Mouse (Mus musculus): ENCODE results near the gene D17H6S53E. TPM values are rescaled to one million over a fixed set of nuclear protein-coding genes. Genes with fewer than 3 reads are reported as not detected.

D17H6S53E gene
- polyA plus RNA-seq, 1 experiment from 2014 or later = 16.3 TPM

GRCm38 (mm10) chr17:35172445-35173234 is 46.5 kb downstream of the D17H6S53E start:
- Histone ChIP-seq H3K27ac (ENCODE audit: low read length) (no peak overlapping the region), H3K4me2 (replicated peaks; ENCODE audit: low read depth, low read length) (no peak overlapping the region), H3K4me1 (ENCODE audit: insufficient read depth, low read depth, low read length) (no peaks in the 10 kb centered on the region), H3K9ac (replicated peaks; ENCODE audit: low read depth) (no peak overlapping the region), H3K9me3 (ENCODE audit: low read length) (no peaks in the 10 kb centered on the region), H3K36me3 (ENCODE audit: insufficient read depth, low read length) (no peaks in the 10 kb centered on the region), H3K27me3 (replicated peaks; ENCODE audit: insufficient read depth, low read length) (no peaks in the 10 kb centered on the region), H3K4me3 (ENCODE audit: low read depth, low read length) (no peak overlapping the region)
- ATAC-seq (no peak), DNase-seq (ENCODE audit: low spot score) (no peak)
- 61% methylated on average over 11 of the region's 11 CpGs for WGBS
- no peak for TF ChIP-seq EP300 (IDR thresholded peaks at IDR 0.05)
- TF ChIP-seq CTCF (IDR thresholded peaks at IDR 0.05) = no peak

- TF ChIP-seq CTCF (IDR thresholded peaks at IDR 0.05) = no peak
- no peaks in the 10 kb centered on the region for H3K4me1 ChIP-seq (ENCODE audit: insufficient read depth, low read depth, low read length)
- no peak overlapping the region for H3K27ac ChIP-seq (ENCODE audit: low read length)
- H3K36me3 ChIP-seq (ENCODE audit: insufficient read depth, low read length) = no peaks in the 10 kb centered on the region
- ATAC-seq (no peak), DNase-seq (ENCODE audit: low spot score) (no peak)
- H3K27me3 ChIP-seq (replicated peaks; ENCODE audit: insufficient read depth, low read length) = no peaks in the 10 kb centered on the region
- 49% methylated on average over 3 of the region's 3 CpGs for WGBS
- H3K9ac ChIP-seq (replicated peaks; ENCODE audit: low read depth) = no peak overlapping the region
- no peak overlapping the region for H3K4me2 ChIP-seq (replicated peaks; ENCODE audit: low read depth, low read length)
- H3K9me3 ChIP-seq (ENCODE audit: low read length) = no peaks in the 10 kb centered on the region
- no peak overlapping the region for H3K4me3 ChIP-seq (ENCODE audit: low read depth, low read length)
Observed at GRCm38 (mm10) chr17:35173329-35173728, 47.2 kb downstream of the D17H6S53E start.

- WGBS = 45% methylated on average over 8 of the region's 8 CpGs
- Histone ChIP-seq H3K9ac (replicated peaks; ENCODE audit: low read depth) (no peak overlapping the region), H3K27ac (ENCODE audit: low read length) (no peak overlapping the region)
Observed at GRCm38 (mm10) chr17:35174201-35174977, 48.2 kb downstream of the D17H6S53E start.

DNA sequence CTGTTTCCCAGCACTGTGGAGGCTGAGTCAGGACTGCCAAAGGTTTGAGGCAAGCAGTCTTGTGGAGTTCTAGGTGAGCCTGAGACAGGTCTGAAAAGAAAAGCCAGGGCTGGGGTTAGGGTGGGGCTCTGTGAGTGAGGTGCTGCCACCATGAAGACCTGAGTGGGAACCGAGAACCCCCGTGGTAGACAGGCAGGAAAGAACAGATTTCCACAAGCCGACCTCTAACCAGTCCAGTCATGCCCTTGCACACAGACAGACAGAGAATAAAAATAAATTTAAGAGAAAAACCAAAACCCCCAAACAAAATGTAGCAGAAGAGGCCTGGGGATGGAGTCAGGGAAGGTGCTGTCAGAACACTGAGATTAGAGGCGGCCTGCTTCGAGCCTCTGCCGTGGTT is 49.2 kb downstream of the D17H6S53E start:
- H3K27me3 ChIP-seq (replicated peaks; ENCODE audit: insufficient read depth, low read length) = no peaks in the 10 kb centered on the region
- no peak overlapping the region for H3K27ac ChIP-seq (ENCODE audit: low read length)
- no peak overlapping the region for H3K4me2 ChIP-seq (replicated peaks; ENCODE audit: low read depth, low read length)
- no peaks in the 10 kb centered on the region for H3K36me3 ChIP-seq (ENCODE audit: insufficient read depth, low read length)
- H3K4me3 ChIP-seq (ENCODE audit: low read depth, low read length) = no peak overlapping the region
- ATAC-seq (no peak), DNase-seq (ENCODE audit: low spot score) (no peak)
- no peak overlapping the region for H3K9ac ChIP-seq (replicated peaks; ENCODE audit: low read depth)
- TF ChIP-seq EP300 (IDR thresholded peaks at IDR 0.05) (no peak), CTCF (IDR thresholded peaks at IDR 0.05) (no peak)
- H3K4me1 ChIP-seq (ENCODE audit: insufficient read depth, low read depth, low read length) = no peaks in the 10 kb centered on the region
- no peaks in the 10 kb centered on the region for H3K9me3 ChIP-seq (ENCODE audit: low read length)
- 73% methylated on average over 6 of the region's 6 CpGs for WGBS

More at GRCm38 (mm10) chr17:35174201-35174977, 48.2 kb downstream of the D17H6S53E start:
- TF ChIP-seq EP300 (IDR thresholded peaks at IDR 0.05) = no peak
- no peak for TF ChIP-seq CTCF (IDR thresholded peaks at IDR 0.05)
- Histone ChIP-seq H3K36me3 (ENCODE audit: insufficient read depth, low read length) (no peaks in the 10 kb centered on the region), H3K4me1 (ENCODE audit: insufficient read depth, low read depth, low read length) (no peaks in the 10 kb centered on the region), H3K27me3 (replicated peaks; ENCODE audit: insufficient read depth, low read length) (no peaks in the 10 kb centered on the region), H3K4me3 (ENCODE audit: low read depth, low read length) (no peak overlapping the region), H3K4me2 (replicated peaks; ENCODE audit: low read depth, low read length) (no peak overlapping the region), H3K9me3 (ENCODE audit: low read length) (no peaks in the 10 kb centered on the region)
- no peak for DNase-seq (ENCODE audit: low spot score)
- ATAC-seq = no peak

GRCm38 (mm10) chr17:35175968-35176367 is 49.8 kb downstream of the D17H6S53E start, which contains the start of gene Aif1:
TSS of gene Aif1 (minus strand) at chr17:35176068.
- TF ChIP-seq CTCF (IDR thresholded peaks at IDR 0.05) (no peak), EP300 (IDR thresholded peaks at IDR 0.05) (no peak)
- no peak within 1 kb of the TSS for H3K9ac ChIP-seq (replicated peaks; ENCODE audit: low read depth)
- H3K27me3 ChIP-seq (replicated peaks; ENCODE audit: insufficient read depth, low read length) = no peaks in the 10 kb centered on the region
- no peaks in the 10 kb centered on the region for H3K36me3 ChIP-seq (ENCODE audit: insufficient read depth, low read length)
- no peaks in the 10 kb centered on the region for H3K9me3 ChIP-seq (ENCODE audit: low read length)
- ATAC-seq (no peak), DNase-seq (ENCODE audit: low spot score) (no peak)
- 55% methylated on average over 2 of the region's 2 CpGs for WGBS
- no peak within 1 kb of the TSS for H3K4me2 ChIP-seq (replicated peaks; ENCODE audit: low read depth, low read length)
- H3K4me3 ChIP-seq (ENCODE audit: low read depth, low read length) = no peak within 1 kb of the TSS
- H3K4me1 ChIP-seq (ENCODE audit: insufficient read depth, low read depth, low read length) = no peaks in the 10 kb centered on the region
- no peak within 1 kb of the TSS for H3K27ac ChIP-seq (ENCODE audit: low read length)

Other genes starting within 250 kb of the D17H6S53E start
- 0.89 and 0.99 TPM in 2 replicates for gene Zbtb12, start 246.9 kb upstream of the D17H6S53E start, polyA plus RNA-seq (2015; fragmentation: Nextera tagmentation; extraction: Ambion mirVana)
- not detected in 2 replicates for gene Gm20547, start 244.3 kb upstream of the D17H6S53E start, polyA plus RNA-seq (2015; fragmentation: Nextera tagmentation; extraction: Ambion mirVana)
- 11.7 and 13.6 TPM in 2 replicates for gene C2, start 228.1 kb upstream of the D17H6S53E start, polyA plus RNA-seq (2015; fragmentation: Nextera tagmentation; extraction: Ambion mirVana)
- 28.7 and 35.6 TPM in 2 replicates for gene Ehmt2, start 227.9 kb upstream of the D17H6S53E start, polyA plus RNA-seq (2015; fragmentation: Nextera tagmentation; extraction: Ambion mirVana)
- gene Slc44a4, start 211.9 kb upstream of the D17H6S53E start, polyA plus RNA-seq (2015; fragmentation: Nextera tagmentation; extraction: Ambion mirVana) = 7.0 and 7.3 TPM in 2 replicates
- 31.9 and 34.2 TPM in 2 replicates for gene Neu1, start 195.1 kb upstream of the D17H6S53E start, polyA plus RNA-seq (2015; fragmentation: Nextera tagmentation; extraction: Ambion mirVana)
- 0.35 and 0.50 TPM in 2 replicates for gene Hspa1b, start 167.1 kb upstream of the D17H6S53E start, polyA plus RNA-seq (2015; fragmentation: Nextera tagmentation; extraction: Ambion mirVana)
- not detected in 2 replicates for gene Gm20481, start 156.5 kb upstream of the D17H6S53E start, polyA plus RNA-seq (2015; fragmentation: Nextera tagmentation; extraction: Ambion mirVana)
- gene Hspa1a, start 154.2 kb upstream of the D17H6S53E start, polyA plus RNA-seq (2015; fragmentation: Nextera tagmentation; extraction: Ambion mirVana) = 8.2 and 11.9 TPM in 2 replicates
- 0.70 and 0.79 TPM in 2 replicates for gene Hspa1l, start 153.7 kb upstream of the D17H6S53E start, polyA plus RNA-seq (2015; fragmentation: Nextera tagmentation; extraction: Ambion mirVana)
- 47.3 and 55.4 TPM in 2 replicates for gene Lsm2, start 144.5 kb upstream of the D17H6S53E start, polyA plus RNA-seq (2015; fragmentation: Nextera tagmentation; extraction: Ambion mirVana)
- gene Vars, start 125.4 kb upstream of the D17H6S53E start, polyA plus RNA-seq (2015; fragmentation: Nextera tagmentation; extraction: Ambion mirVana) = 24.6 and 24.7 TPM in 2 replicates
- 0.30 and 0.36 TPM in 2 replicates for gene Vwa7, start 109.8 kb upstream of the D17H6S53E start, polyA plus RNA-seq (2015; fragmentation: Nextera tagmentation; extraction: Ambion mirVana)
- 1.7 TPM in 2 replicates for gene Sapcd1, start 98.4 kb upstream of the D17H6S53E start, polyA plus RNA-seq (2015; fragmentation: Nextera tagmentation; extraction: Ambion mirVana)
- gene Msh5, start 79.6 kb upstream of the D17H6S53E start, polyA plus RNA-seq (2015; fragmentation: Nextera tagmentation; extraction: Ambion mirVana) = 1.8 and 2.4 TPM in 2 replicates
- 343 and 355 TPM in 2 replicates for gene Clic1, start 76.4 kb upstream of the D17H6S53E start, polyA plus RNA-seq (2015; fragmentation: Nextera tagmentation; extraction: Ambion mirVana)
- 238 and 247 TPM in 2 replicates for gene Ddah2, start 67.3 kb upstream of the D17H6S53E start, polyA plus RNA-seq (2015; fragmentation: Nextera tagmentation; extraction: Ambion mirVana)
- gene Ly6g6c, start 61.0 kb upstream of the D17H6S53E start, polyA plus RNA-seq (2015; fragmentation: Nextera tagmentation; extraction: Ambion mirVana) = 3.5 and 4.9 TPM in 2 replicates
- gene Mpig6b, start 60.2 kb upstream of the D17H6S53E start, polyA plus RNA-seq (2015; fragmentation: Nextera tagmentation; extraction: Ambion mirVana) = 2.1 and 2.3 TPM in 2 replicates
- gene Ly6g6e, start 49.5 kb upstream of the D17H6S53E start, polyA plus RNA-seq (2015; fragmentation: Nextera tagmentation; extraction: Ambion mirVana) = 2.8 and 3.1 TPM in 2 replicates
- gene Ly6g6d, start 48.3 kb upstream of the D17H6S53E start, polyA plus RNA-seq (2015; fragmentation: Nextera tagmentation; extraction: Ambion mirVana) = 14.4 and 14.7 TPM in 2 replicates
- 0.71 and 0.74 TPM in 2 replicates for gene Ly6g6f, start 40.8 kb upstream of the D17H6S53E start, polyA plus RNA-seq (2015; fragmentation: Nextera tagmentation; extraction: Ambion mirVana)
- gene Abhd16a, start 37.1 kb upstream of the D17H6S53E start, polyA plus RNA-seq (2015; fragmentation: Nextera tagmentation; extraction: Ambion mirVana) = 104 and 111 TPM in 2 replicates
- not detected in 2 replicates for gene Ly6g5c, start 18.1 kb upstream of the D17H6S53E start, polyA plus RNA-seq (2015; fragmentation: Nextera tagmentation; extraction: Ambion mirVana)
- 0.60 and 0.69 TPM in 2 replicates for gene Ly6g5b, start 10.9 kb upstream of the D17H6S53E start, polyA plus RNA-seq (2015; fragmentation: Nextera tagmentation; extraction: Ambion mirVana)
- gene Gpank1, start 4.9 kb upstream of the D17H6S53E start, polyA plus RNA-seq (2015; fragmentation: Nextera tagmentation; extraction: Ambion mirVana) = 16.0 and 18.5 TPM in 2 replicates
- 203 and 207 TPM in 2 replicates for gene Csnk2b, start 4.3 kb upstream of the D17H6S53E start, polyA plus RNA-seq (2015; fragmentation: Nextera tagmentation; extraction: Ambion mirVana)
- gene Apom, start 5.7 kb downstream of the D17H6S53E start, polyA plus RNA-seq (2015; fragmentation: Nextera tagmentation; extraction: Ambion mirVana) = 0.19 and 0.27 TPM in 2 replicates
- 34.8 and 35.8 TPM in 2 replicates for gene Bag6, start 8.8 kb downstream of the D17H6S53E start, polyA plus RNA-seq (2015; fragmentation: Nextera tagmentation; extraction: Ambion mirVana)
- 74.1 and 86.0 TPM in 2 replicates for gene Prrc2a, start 38.5 kb downstream of the D17H6S53E start, polyA plus RNA-seq (2015; fragmentation: Nextera tagmentation; extraction: Ambion mirVana)
- 9.9 and 10.3 TPM in 2 replicates for gene Aif1, start 49.7 kb downstream of the D17H6S53E start, polyA plus RNA-seq (2015; fragmentation: Nextera tagmentation; extraction: Ambion mirVana)
- 24.8 and 27.5 TPM in 2 replicates for gene Lst1, start 62.1 kb downstream of the D17H6S53E start, polyA plus RNA-seq (2015; fragmentation: Nextera tagmentation; extraction: Ambion mirVana)
- gene Ltb, start 68.1 kb downstream of the D17H6S53E start, polyA plus RNA-seq (2015; fragmentation: Nextera tagmentation; extraction: Ambion mirVana) = 2.3 and 3.0 TPM in 2 replicates
- gene Tnf, start 75.6 kb downstream of the D17H6S53E start, polyA plus RNA-seq (2015; fragmentation: Nextera tagmentation; extraction: Ambion mirVana) = 0.95 and 3.7 TPM in 2 replicates
- 0.11 TPM in 1 of 2 replicates, not detected in the other for gene Lta, start 79.0 kb downstream of the D17H6S53E start, polyA plus RNA-seq (2015; fragmentation: Nextera tagmentation; extraction: Ambion mirVana)
- gene Gm16181, start 94.5 kb downstream of the D17H6S53E start, polyA plus RNA-seq (2015; fragmentation: Nextera tagmentation; extraction: Ambion mirVana) = 0.60 TPM in 1 of 2 replicates, not detected in the other
- 4.7 and 6.1 TPM in 2 replicates for gene Atp6v1g2, start 107.3 kb downstream of the D17H6S53E start, polyA plus RNA-seq (2015; fragmentation: Nextera tagmentation; extraction: Ambion mirVana)
- gene Nfkbil1, start 109.4 kb downstream of the D17H6S53E start, polyA plus RNA-seq (2015; fragmentation: Nextera tagmentation; extraction: Ambion mirVana) = 11.2 and 12.2 TPM in 2 replicates
- gene Ddx39b, start 115.4 kb downstream of the D17H6S53E start, polyA plus RNA-seq (2015; fragmentation: Nextera tagmentation; extraction: Ambion mirVana) = 161 and 170 TPM in 2 replicates
- gene H2-D1, start 136.4 kb downstream of the D17H6S53E start, polyA plus RNA-seq (2015; fragmentation: Nextera tagmentation; extraction: Ambion mirVana) = 530 and 579 TPM in 2 replicates
- gene H2-Q1, start 194.0 kb downstream of the D17H6S53E start, polyA plus RNA-seq (2015; fragmentation: Nextera tagmentation; extraction: Ambion mirVana) = 0.11 and 0.19 TPM in 2 replicates
- gene H2-Q2, start 215.9 kb downstream of the D17H6S53E start, polyA plus RNA-seq (2015; fragmentation: Nextera tagmentation; extraction: Ambion mirVana) = 10.3 and 10.4 TPM in 2 replicates